Mouse (Mus musculus): ENCODE results near the gene Flii. TPM values are rescaled to one million over a fixed set of nuclear protein-coding genes. Genes with fewer than 3 reads are reported as not detected.

Gene Flii
- total and polyA plus RNA-seq, 3 experiments, result 71.8 to 111 TPM; not detected in 1

GRCm38 (mm10) chr11:60706696-60707480 is 20.2 kb downstream of the Flii start:
- TF ChIP-seq RCOR1 (IDR thresholded peaks at IDR 0.05; ENCODE audit: low read depth, low read length) (no peak), KAT2A (conservative IDR thresholded peaks at IDR 0.05; ENCODE audit: low read depth, low read length) (no peak), MXI1 (IDR thresholded peaks at IDR 0.05; ENCODE audit: low read depth, low read length) (no peak), ZNF384 (IDR thresholded peaks at IDR 0.05; ENCODE audit: low read depth, low read length) (no peak), POLR2AphosphoS5 (IDR thresholded peaks at IDR 0.05; ENCODE audit: borderline replicate concordance, low read depth, low read length) (no peak), USF1 (IDR thresholded peaks at IDR 0.05; ENCODE audit: low read depth, low read length) (no peak), HCFC1 (IDR thresholded peaks at IDR 0.05; ENCODE audit: low read depth, low read length) (no peak), MAFK (IDR thresholded peaks at IDR 0.05; ENCODE audit: borderline replicate concordance, low read depth, low read length) (no peak), E2F4 (IDR thresholded peaks at IDR 0.05; ENCODE audit: borderline replicate concordance, low read depth, low read length) (no peak), MAX (IDR thresholded peaks at IDR 0.05; ENCODE audit: low read length) (no peak), SIN3A (IDR thresholded peaks at IDR 0.05; ENCODE audit: low read length) (no peak), ETS1 (IDR thresholded peaks at IDR 0.05; ENCODE audit: low read depth, low read length) (no peak)
- Histone ChIP-seq H3K27ac (ENCODE audit: control insufficient read depth, low read depth, low read length) (no peak overlapping the region), H3K79me2 (ENCODE audit: control insufficient read depth, insufficient read depth, low read length, poor library complexity) (no peaks in the 10 kb centered on the region), H3K36me3 (ENCODE audit: control insufficient read depth in 1 of 2, insufficient read depth in 2 of 2, low read length in 2 of 2) (no peaks in the 10 kb centered on the region; a peak in 1 of 4 replicates), H3K4me3 (ENCODE audit: control insufficient read depth in 1 of 2, insufficient read depth in 1 of 2, low read depth in 2 of 2, low read length in 2 of 2) (no peak overlapping the region), H3K9ac (ENCODE audit: control insufficient read depth, low read depth, low read length, poor library complexity, severe bottlenecking) (no peak overlapping the region), H3K27me3 (ENCODE audit: control insufficient read depth in 1 of 2, insufficient read depth in 2 of 2, low read length in 2 of 2) (no peaks in the 10 kb centered on the region), H3K4me1 (ENCODE audit: control insufficient read depth in 1 of 2, insufficient read depth in 2 of 2, low read length in 2 of 2) (no peaks in the 10 kb centered on the region), H3K9me3 (replicated peaks; ENCODE audit: insufficient read depth, low read length) (no peaks in the 10 kb centered on the region)
- DNase-seq (ENCODE audit: low read depth, low spot score), result no peak

- DNase-seq (ENCODE audit: low read depth, low spot score), result no peak
- no peak overlapping the region for H3K4me3 ChIP-seq (ENCODE audit: control insufficient read depth in 1 of 2, insufficient read depth in 1 of 2, low read depth in 2 of 2, low read length in 2 of 2)
- peaks cover 0 to 2% of the 10 kb centered on the region in 2 experiments; a peak in 1 of 4 replicates for H3K4me1 ChIP-seq (ENCODE audit: control insufficient read depth in 1 of 2, insufficient read depth in 2 of 2, low read length in 2 of 2)
- H3K36me3 ChIP-seq (ENCODE audit: control insufficient read depth in 1 of 2, insufficient read depth in 2 of 2, low read length in 2 of 2), result peaks cover 0 to 2% of the 10 kb centered on the region in 2 experiments; a peak in 3 of 4 replicates
- no peaks in the 10 kb centered on the region for H3K27me3 ChIP-seq (ENCODE audit: control insufficient read depth in 1 of 2, insufficient read depth in 2 of 2, low read length in 2 of 2)
- H3K79me2 ChIP-seq (ENCODE audit: control insufficient read depth, insufficient read depth, low read length, poor library complexity), result no peaks in the 10 kb centered on the region
- H3K9ac ChIP-seq (ENCODE audit: control insufficient read depth, low read depth, low read length, poor library complexity, severe bottlenecking), result no peak overlapping the region
- no peak overlapping the region for H3K27ac ChIP-seq (ENCODE audit: control insufficient read depth, low read depth, low read length)
- TF ChIP-seq HCFC1 (IDR thresholded peaks at IDR 0.05; ENCODE audit: low read depth, low read length), result no peak
- no peak for TF ChIP-seq CHD1 (IDR thresholded peaks at IDR 0.05; ENCODE audit: low read depth, low read length)
- no peak for TF ChIP-seq RCOR1 (IDR thresholded peaks at IDR 0.05; ENCODE audit: low read depth, low read length)
- no peak for TF ChIP-seq TAL1 (IDR thresholded peaks at IDR 0.05; ENCODE audit: low read length)
- no peak for TF ChIP-seq USF1 (IDR thresholded peaks at IDR 0.05; ENCODE audit: low read depth, low read length)
- no peak for TF ChIP-seq NRF1 (IDR thresholded peaks at IDR 0.05; ENCODE audit: insufficient read depth, low read depth, low read length, poor library complexity, severe bottlenecking)
- TF ChIP-seq CTCF (IDR thresholded peaks at IDR 0.05 in 2 of 3, conservative IDR thresholded peaks at IDR 0.05 in 1 of 3; ENCODE audit: control insufficient read depth in 1 of 3, insufficient read depth in 1 of 3, low read depth in 2 of 3, low read length in 3 of 3, poor library complexity in 1 of 3, severe bottlenecking in 1 of 3), result no peak
- TF ChIP-seq KAT2A (conservative IDR thresholded peaks at IDR 0.05; ENCODE audit: low read depth, low read length), result no peak
- no peak for TF ChIP-seq CHD2 (IDR thresholded peaks at IDR 0.05; ENCODE audit: low read length)
- no peak for TF ChIP-seq TCF12 (IDR thresholded peaks at IDR 0.05; ENCODE audit: low read depth, low read length)
- no peak for TF ChIP-seq BHLHE40 (IDR thresholded peaks at IDR 0.05; ENCODE audit: borderline replicate concordance, low read depth, low read length)
- no peak for TF ChIP-seq USF2 (IDR thresholded peaks at IDR 0.05; ENCODE audit: borderline replicate concordance in 1 of 2, insufficient read depth in 1 of 2, low read depth in 1 of 2, low read length in 2 of 2)
- TF ChIP-seq MAZ (IDR thresholded peaks at IDR 0.05; ENCODE audit: low read depth, low read length), result no peak
- no peak for TF ChIP-seq GATA1 (IDR thresholded peaks at IDR 0.05; ENCODE audit: low read depth, low read length)
- no peak for TF ChIP-seq EP300 (IDR thresholded peaks at IDR 0.05; ENCODE audit: low read depth in 1 of 2, low read length in 2 of 2)
- no peak for TF ChIP-seq NELFE (IDR thresholded peaks at IDR 0.05; ENCODE audit: low read depth, low read length)
- H3K9me3 ChIP-seq (replicated peaks; ENCODE audit: insufficient read depth, low read length), result no peaks in the 10 kb centered on the region
Observed at GRCm38 (mm10) chr11:60706076-60706475, 21.0 kb downstream of the Flii start.

Measured in MEL (cell line).